Mouse (Mus musculus): ENCODE measurements around the gene Wwc1.

DNA sequence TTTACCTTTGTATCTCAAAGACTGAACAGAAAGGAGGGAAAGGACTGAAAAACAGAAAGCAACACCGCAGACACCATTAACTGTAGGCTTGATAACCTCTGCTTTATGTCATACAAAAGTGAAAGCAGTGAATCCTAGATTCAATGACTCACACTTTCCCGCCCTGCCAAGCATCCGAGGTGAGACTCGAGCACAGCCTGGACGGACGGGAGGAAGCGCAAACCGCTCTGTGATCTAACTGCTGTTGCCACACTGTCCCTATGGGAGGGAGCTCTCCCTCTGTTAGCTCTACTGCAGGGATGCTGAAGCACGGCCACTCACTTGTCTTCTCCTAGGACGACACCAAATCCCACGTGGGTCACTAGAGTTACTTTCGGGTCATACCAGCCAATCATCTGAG, 164.0 kb downstream of the Wwc1 start:
- TF ChIP-seq CTCF (IDR thresholded peaks at IDR 0.05; ENCODE audit: borderline replicate concordance, control insufficient read depth, extremely low read depth, insufficient read depth, low read length, poor library complexity) (no peak), POLR2A (IDR thresholded peaks at IDR 0.05; ENCODE audit: control insufficient read depth, extremely low read depth, insufficient read depth, low read length, poor library complexity) (no peak)
